ENCODE assay signal across 30 mouse cellular contexts in genomic region chr15:99997114-99997804, GRCm38 (mm10). TPM values are rescaled to one million over a fixed set of nuclear protein-coding genes. Genes with fewer than 3 reads are reported as not detected.
DNase-seq lines count a peak whose midpoint lies in the region; ATAC-seq and TF ChIP-seq lines count a peak whose summit lies in the region.
"Had no signal": no experiment of that assay in that cellular context is flagged by ENCODE, and none has a peak within 500 bp of the region (broad histone marks: within the 10 kb centered on the region; RNA-seq: fewer than 3 reads in every experiment).

No protein-coding gene starts in this region.

- TF ChIP-seq EP300 in liver, postnatal 0 days (IDR thresholded peaks at IDR 0.05; ENCODE audit: low read depth): no peak

- H3K9ac ChIP-seq in intestine, postnatal 0 days (ENCODE audit: low read depth, low read length): no peak overlapping the region
- no peak overlapping the region for H3K9ac ChIP-seq in intestine, embryonic 16.5 days (ENCODE audit: low read depth, low read length)
- H3K9ac ChIP-seq in liver, postnatal 0 days (replicated peaks): no peak overlapping the region
- H3K9ac ChIP-seq in liver, embryonic 12.5 days: no peak overlapping the region
- H3K9ac ChIP-seq in ES-E14 (ENCODE audit: insufficient read depth, low read depth, low read length, poor library complexity, severe bottlenecking): no peak overlapping the region
- H3K9ac ChIP-seq: embryonic facial prominence, embryonic 13.5 days; forebrain, embryonic 12.5 days; forebrain, embryonic 15.5 days; heart, embryonic 12.5 days; heart, embryonic 15.5 days; hindbrain, embryonic 13.5 days had no signal

- ATAC-seq in intestine, postnatal 0 days: no peak
- ATAC-seq in intestine, embryonic 16.5 days: no peak
- ATAC-seq in liver, postnatal 0 days: peak; percentile 66
- ATAC-seq in liver, embryonic 12.5 days: no peak
- no peak for ATAC-seq in monocyte, adult 5-6 weeks (replicated peaks; ENCODE audit: insufficient number of reproducible peaks, low FRiP score, low TSS enrichment, poor library complexity, severe bottlenecking)
- ATAC-seq: forebrain, embryonic 15.5 days; hindbrain, embryonic 16.5 days had no signal

- no peak overlapping the region for H3K4me2 ChIP-seq in intestine, postnatal 0 days (replicated peaks; ENCODE audit: low read depth)
- H3K4me2 ChIP-seq in intestine, embryonic 16.5 days (ENCODE audit: low read depth, low read length): no peak overlapping the region
- no peak overlapping the region for H3K4me2 ChIP-seq in liver, postnatal 0 days (ENCODE audit: low read depth, low read length)
- no peak overlapping the region for H3K4me2 ChIP-seq in liver, embryonic 12.5 days
- H3K4me2 ChIP-seq: embryonic facial prominence, embryonic 13.5 days; forebrain, embryonic 12.5 days; forebrain, embryonic 15.5 days; heart, embryonic 12.5 days; heart, embryonic 15.5 days; hindbrain, embryonic 13.5 days had no signal

- H3K9me3 ChIP-seq in intestine, postnatal 0 days (ENCODE audit: control insufficient read depth): no peaks in the 10 kb centered on the region
- no peaks in the 10 kb centered on the region for H3K9me3 ChIP-seq in intestine, embryonic 16.5 days (ENCODE audit: control insufficient read depth, low read length)
- no peaks in the 10 kb centered on the region for H3K9me3 ChIP-seq in liver, postnatal 0 days (ENCODE audit: low read length)
- H3K9me3 ChIP-seq in liver, embryonic 12.5 days (replicated peaks): no peaks in the 10 kb centered on the region
- H3K9me3 ChIP-seq in ES-E14 (ENCODE audit: control insufficient read depth, insufficient read depth, low read depth, low read length): no peaks in the 10 kb centered on the region
- H3K9me3 ChIP-seq: embryonic facial prominence, embryonic 10.5 days; embryonic facial prominence, embryonic 13.5 days; forebrain, embryonic 12.5 days; forebrain, embryonic 15.5 days; heart, embryonic 12.5 days; heart, embryonic 15.5 days; hindbrain, embryonic 10.5 days; hindbrain, embryonic 13.5 days had no signal

- H3K4me1 ChIP-seq in intestine, postnatal 0 days (replicated peaks; ENCODE audit: control insufficient read depth, insufficient read depth, low read length): no peaks in the 10 kb centered on the region
- H3K4me1 ChIP-seq in intestine, embryonic 16.5 days (ENCODE audit: control insufficient read depth, insufficient read depth, low read length): no peaks in the 10 kb centered on the region
- H3K4me1 ChIP-seq in liver, postnatal 0 days (ENCODE audit: insufficient read depth): no peaks in the 10 kb centered on the region
- no peaks in the 10 kb centered on the region for H3K4me1 ChIP-seq in liver, embryonic 12.5 days
- no peaks in the 10 kb centered on the region for H3K4me1 ChIP-seq in ES-E14 (ENCODE audit: control insufficient read depth in 2 of 2, insufficient read depth in 2 of 2, low read length in 2 of 2, poor library complexity in 1 of 2)
- H3K4me1 ChIP-seq: embryonic facial prominence, embryonic 10.5 days; embryonic facial prominence, embryonic 13.5 days; forebrain, embryonic 12.5 days; forebrain, embryonic 15.5 days; heart, embryonic 12.5 days; heart, embryonic 15.5 days; hindbrain, embryonic 10.5 days; hindbrain, embryonic 13.5 days had no signal

- WGBS in intestine, postnatal 0 days: 89% methylated on average over 6 of the region's 6 CpGs
- WGBS in intestine, embryonic 16.5 days: 87% methylated on average over 6 of the region's 6 CpGs
- 80% methylated on average over 6 of the region's 6 CpGs for WGBS in liver, postnatal 0 days (ENCODE audit: insufficient replicate concordance)
- 84% methylated on average over 6 of the region's 6 CpGs for WGBS in liver, embryonic 12.5 days (ENCODE audit: insufficient replicate concordance)

- DNase-seq in liver, postnatal 0 days: no peak
- no peak for DNase-seq in ES-E14 (ENCODE audit: low read depth, low spot score)
- no peak for DNase-seq in adipocyte (ENCODE audit: low spot score)
- DNase-seq: adrenal gland, adult 8-10 months; adrenal gland, postnatal 25 days; B cell, adult 2 months; cerebellum, adult 11-12 months; cerebellum, adult 8-10 months; cerebellum, postnatal 10 days; cerebellum, postnatal 36 days; embryo, embryonic 11 days; gastrocnemius, postnatal 10 days; gastrocnemius, postnatal 36 days; heart, postnatal 10 days; heart, postnatal 36 days had no signal

- in situ Hi-C loops in ES-E14 (cut with MboI; ENCODE audit: low sequenced_read_pairs in 2 of 2, unreplicated experiment in 2 of 2): no loop called here

- H3K27me3 ChIP-seq in intestine, postnatal 0 days (replicated peaks; ENCODE audit: control insufficient read depth, insufficient read depth, low read length): no peaks in the 10 kb centered on the region
- H3K27me3 ChIP-seq in intestine, embryonic 16.5 days (replicated peaks; ENCODE audit: control insufficient read depth, insufficient read depth, low read length): no peaks in the 10 kb centered on the region
- no peaks in the 10 kb centered on the region for H3K27me3 ChIP-seq in liver, postnatal 0 days (ENCODE audit: insufficient read depth, low read length)
- H3K27me3 ChIP-seq in liver, embryonic 12.5 days (replicated peaks): no peaks in the 10 kb centered on the region
- H3K27me3 ChIP-seq: embryonic facial prominence, embryonic 13.5 days; forebrain, embryonic 12.5 days; forebrain, embryonic 15.5 days; heart, embryonic 12.5 days; heart, embryonic 15.5 days; hindbrain, embryonic 13.5 days had no signal

- no peak overlapping the region for H3K27ac ChIP-seq in intestine, postnatal 0 days (ENCODE audit: low read depth, low read length)
- no peak overlapping the region for H3K27ac ChIP-seq in intestine, embryonic 16.5 days (ENCODE audit: low read length)
- H3K27ac ChIP-seq in liver, postnatal 0 days (ENCODE audit: low read depth): no peak overlapping the region
- H3K27ac ChIP-seq in liver, embryonic 12.5 days: no peak overlapping the region
- no peak overlapping the region for H3K27ac ChIP-seq in ES-E14 (ENCODE audit: insufficient read depth, low read depth, low read length, poor library complexity, severe bottlenecking)
- H3K27ac ChIP-seq: embryonic facial prominence, embryonic 10.5 days; embryonic facial prominence, embryonic 13.5 days; forebrain, embryonic 12.5 days; forebrain, embryonic 15.5 days; heart, embryonic 15.5 days; hindbrain, embryonic 10.5 days; hindbrain, embryonic 13.5 days had no signal

- H3K4me3 ChIP-seq in intestine, postnatal 0 days (ENCODE audit: low read depth, low read length): no peak overlapping the region
- H3K4me3 ChIP-seq in intestine, embryonic 16.5 days (ENCODE audit: low read length): no peak overlapping the region
- H3K4me3 ChIP-seq in liver, postnatal 0 days (ENCODE audit: low read depth, low read length): no peak overlapping the region
- no peak overlapping the region for H3K4me3 ChIP-seq in liver, embryonic 12.5 days
- H3K4me3 ChIP-seq in ES-E14 (ENCODE audit: insufficient read depth in 1 of 2, low read depth in 1 of 2, low read length in 2 of 2, poor library complexity in 1 of 2, severe bottlenecking in 1 of 2): no peak overlapping the region
- H3K4me3 ChIP-seq: embryonic facial prominence, embryonic 10.5 days; embryonic facial prominence, embryonic 13.5 days; erythroblast, embryonic 14.5 days; forebrain, embryonic 12.5 days; forebrain, embryonic 15.5 days; heart, embryonic 12.5 days; heart, embryonic 15.5 days; hindbrain, embryonic 10.5 days; hindbrain, embryonic 13.5 days had no signal

- TF ChIP-seq CTCF in intestine, postnatal 0 days (IDR thresholded peaks at IDR 0.05; ENCODE audit: low read depth): peak; percentile 17
- no peak for TF ChIP-seq CTCF in liver, postnatal 0 days (IDR thresholded peaks at IDR 0.05; ENCODE audit: low read depth)

- peaks cover 54% of the 10 kb centered on the region for H3K36me3 ChIP-seq in intestine, postnatal 0 days (ENCODE audit: control insufficient read depth, insufficient read depth)
- H3K36me3 ChIP-seq in intestine, embryonic 16.5 days (ENCODE audit: control insufficient read depth, insufficient read depth, low read length): peaks cover 15% of the 10 kb centered on the region
- peaks cover 48% of the 10 kb centered on the region for H3K36me3 ChIP-seq in liver, postnatal 0 days (replicated peaks; ENCODE audit: insufficient read depth, low read length)
- H3K36me3 ChIP-seq in liver, embryonic 12.5 days: peaks cover 79% of the 10 kb centered on the region
- peaks cover 14% of the 10 kb centered on the region for H3K36me3 ChIP-seq in ES-E14 (ENCODE audit: control insufficient read depth, insufficient read depth, low read length, poor library complexity, severe bottlenecking)

TF ChIP-seq in ES-E14, 5 proteins besides CTCF, POLR2A, EP300 and RAD21:
- no peak for TF ChIP-seq MAFK (IDR thresholded peaks at IDR 0.05; ENCODE audit: insufficient read depth, low read depth, low read length)
- TF ChIP-seq ZNF384 (IDR thresholded peaks at IDR 0.05; ENCODE audit: low read depth, low read length): peak; percentile 69; the same call in 1 of the 2 replicates
TF ChIP-seq in ES-E14: peak in this region for 1.

RNA-seq across cellular contexts. Expression of gene Larp4, which starts 27.4 kb away (rescaled TPM):
- polyA plus RNA-seq in intestine, postnatal 0 days (2015; fragmentation: Nextera tagmentation; extraction: Ambion mirVana): 29.7 and 32.5 TPM in 2 replicates
- 42.8 and 43.8 TPM in 2 replicates for polyA plus RNA-seq in intestine, embryonic 16.5 days (2015; fragmentation: Nextera tagmentation; extraction: Ambion mirVana)
- polyA plus RNA-seq in liver, postnatal 0 days (2015; fragmentation: Nextera tagmentation; extraction: Ambion mirVana): 16.2 and 17.3 TPM in 2 replicates
- 33.1 TPM in 2 replicates for polyA plus RNA-seq in liver, embryonic 12.5 days (2016; fragmentation: Nextera tagmentation; extraction: Ambion mirVana)
- total RNA-seq in ES-E14 (2012; rRNA removed): 283 and 304 TPM in 2 replicates
- 49.3 to 57.6 TPM (median 49.7 TPM) in 3 replicates for total RNA-seq in monocyte, adult 5-6 weeks (2017)

RNA-seq across cellular contexts. Expression of gene Fam186a, which starts 30.4 kb away (rescaled TPM):
- polyA plus RNA-seq in intestine, postnatal 0 days (2015; fragmentation: Nextera tagmentation; extraction: Ambion mirVana): not detected in 2 replicates
- polyA plus RNA-seq in intestine, embryonic 16.5 days (2015; fragmentation: Nextera tagmentation; extraction: Ambion mirVana): not detected in 2 replicates
- not detected in 2 replicates for polyA plus RNA-seq in liver, postnatal 0 days (2015; fragmentation: Nextera tagmentation; extraction: Ambion mirVana)
- polyA plus RNA-seq in liver, embryonic 12.5 days (2016; fragmentation: Nextera tagmentation; extraction: Ambion mirVana): not detected in 2 replicates
- total RNA-seq in ES-E14 (2012; rRNA removed): 0.05 and 0.13 TPM in 2 replicates
- not detected in 3 replicates for total RNA-seq in monocyte, adult 5-6 weeks (2017)
- total RNA-seq: granulocyte monocyte progenitor cell, adult 5-6 weeks; heart, postnatal 10 days had no signal
- polyA plus RNA-seq: embryonic facial prominence, embryonic 10.5 days; erythroblast, embryonic 14.5 days; forebrain, embryonic 12.5 days; forebrain, embryonic 15.5 days; heart, embryonic 12.5 days; heart, embryonic 15.5 days; hindbrain, embryonic 10.5 days; hindbrain, embryonic 13.5 days; hindbrain, embryonic 16.5 days had no signal

RNA-seq across cellular contexts. Expression of gene Dip2b, which starts 41.2 kb away (rescaled TPM):
- 4.9 and 5.0 TPM in 2 replicates for polyA plus RNA-seq in intestine, postnatal 0 days (2015; fragmentation: Nextera tagmentation; extraction: Ambion mirVana)
- polyA plus RNA-seq in intestine, embryonic 16.5 days (2015; fragmentation: Nextera tagmentation; extraction: Ambion mirVana): 5.6 and 6.3 TPM in 2 replicates
- polyA plus RNA-seq in liver, postnatal 0 days (2015; fragmentation: Nextera tagmentation; extraction: Ambion mirVana): 2.1 and 2.3 TPM in 2 replicates
- 4.9 and 5.1 TPM in 2 replicates for polyA plus RNA-seq in liver, embryonic 12.5 days (2016; fragmentation: Nextera tagmentation; extraction: Ambion mirVana)
- total RNA-seq in ES-E14 (2012; rRNA removed): 18.6 and 21.1 TPM in 2 replicates
- total RNA-seq in monocyte, adult 5-6 weeks (2017): 11.9 to 22.4 TPM (median 12.8 TPM) in 3 replicates
